Mouse (Mus musculus): Measurements from ENCODE around the gene Ptgdr2. TPM values are rescaled to one million over a fixed set of nuclear protein-coding genes. Genes with fewer than 3 reads are reported as not detected.

Ptgdr2 gene
- polyA plus RNA-seq, 1 experiment from 2014 or later = 0.13 TPM

GRCm38 (mm10) chr19:10959085-10959977, 22.4 kb downstream of the Ptgdr2 start:
- ATAC-seq = peak; percentile 72
- H3K27ac ChIP-seq (ENCODE audit: low read length) = no peak overlapping the region
- H3K4me3 ChIP-seq (replicated peaks; ENCODE audit: low read length) = no peak overlapping the region
- no peak overlapping the region for H3K4me2 ChIP-seq (ENCODE audit: low read length)
- H3K36me3 ChIP-seq (ENCODE audit: control insufficient read depth, insufficient read depth) = no peaks in the 10 kb centered on the region
- H3K4me1 ChIP-seq (replicated peaks; ENCODE audit: control insufficient read depth, insufficient read depth, low read length) = no peaks in the 10 kb centered on the region; the same call in 1 of the 2 replicates
- H3K9me3 ChIP-seq (ENCODE audit: control insufficient read depth, low read length) = no peaks in the 10 kb centered on the region
- no peaks in the 10 kb centered on the region for H3K27me3 ChIP-seq (replicated peaks; ENCODE audit: control insufficient read depth, insufficient read depth, low read length)
- no peak overlapping the region for H3K9ac ChIP-seq (replicated peaks; ENCODE audit: low read depth, low read length)
- 33% methylated on average over 11 of the region's 11 CpGs for WGBS

GRCm38 (mm10) chr19:10959978-10960346, 23.0 kb downstream of the Ptgdr2 start:
- no peak overlapping the region for H3K27ac ChIP-seq (ENCODE audit: low read length)
- H3K36me3 ChIP-seq (ENCODE audit: control insufficient read depth, insufficient read depth) = no peaks in the 10 kb centered on the region
- H3K9ac ChIP-seq (replicated peaks; ENCODE audit: low read depth, low read length) = no peak overlapping the region
- no peaks in the 10 kb centered on the region; the same call in 1 of the 2 replicates for H3K4me1 ChIP-seq (replicated peaks; ENCODE audit: control insufficient read depth, insufficient read depth, low read length)
- no peak overlapping the region for H3K4me3 ChIP-seq (replicated peaks; ENCODE audit: low read length)
- no peak overlapping the region for H3K4me2 ChIP-seq (ENCODE audit: low read length)
- no peaks in the 10 kb centered on the region for H3K9me3 ChIP-seq (ENCODE audit: control insufficient read depth, low read length)
- no peaks in the 10 kb centered on the region for H3K27me3 ChIP-seq (replicated peaks; ENCODE audit: control insufficient read depth, insufficient read depth, low read length)
- 49% methylated on average over 12 of the region's 12 CpGs for WGBS
- no peak for ATAC-seq

- 92% methylated on average over 7 of the region's 7 CpGs for WGBS
- H3K9me3 ChIP-seq (ENCODE audit: control insufficient read depth, low read length) = no peaks in the 10 kb centered on the region
- ATAC-seq = no peak
- no peak overlapping the region for H3K27ac ChIP-seq (ENCODE audit: low read length)
- no peaks in the 10 kb centered on the region for H3K27me3 ChIP-seq (replicated peaks; ENCODE audit: control insufficient read depth, insufficient read depth, low read length)
- no peaks in the 10 kb centered on the region for H3K4me1 ChIP-seq (replicated peaks; ENCODE audit: control insufficient read depth, insufficient read depth, low read length)
- H3K4me3 ChIP-seq (replicated peaks; ENCODE audit: low read length) = no peak overlapping the region
- H3K9ac ChIP-seq (replicated peaks; ENCODE audit: low read depth, low read length) = no peak overlapping the region
- no peaks in the 10 kb centered on the region for H3K36me3 ChIP-seq (ENCODE audit: control insufficient read depth, insufficient read depth)
- no peak overlapping the region for H3K4me2 ChIP-seq (ENCODE audit: low read length)
These were observed 28.8 kb downstream of the Ptgdr2 start for GRCm38 (mm10) chr19:10965721-10966120.

GRCm38 (mm10) chr19:10968578-10968977, 31.6 kb downstream of the Ptgdr2 start:
- peaks cover 8% of the 10 kb centered on the region; the same call in 1 of the 2 replicates for H3K9me3 ChIP-seq (ENCODE audit: control insufficient read depth, low read length)
- ATAC-seq = no peak
- no peaks in the 10 kb centered on the region for H3K27me3 ChIP-seq (replicated peaks; ENCODE audit: control insufficient read depth, insufficient read depth, low read length)
- H3K4me1 ChIP-seq (replicated peaks; ENCODE audit: control insufficient read depth, insufficient read depth, low read length) = no peaks in the 10 kb centered on the region
- WGBS = 95% methylated on average over 7 of the region's 7 CpGs
- no peaks in the 10 kb centered on the region for H3K36me3 ChIP-seq (ENCODE audit: control insufficient read depth, insufficient read depth)
- no peak overlapping the region for H3K27ac ChIP-seq (ENCODE audit: low read length)
- no peak overlapping the region for H3K4me2 ChIP-seq (ENCODE audit: low read length)
- no peak overlapping the region for H3K9ac ChIP-seq (replicated peaks; ENCODE audit: low read depth, low read length)
- no peak overlapping the region for H3K4me3 ChIP-seq (replicated peaks; ENCODE audit: low read length)

- Histone ChIP-seq H3K36me3 (ENCODE audit: control insufficient read depth, insufficient read depth) (no peaks in the 10 kb centered on the region), H3K4me3 (replicated peaks; ENCODE audit: low read length) (no peak overlapping the region), H3K9me3 (ENCODE audit: control insufficient read depth, low read length) (peaks cover 8% of the 10 kb centered on the region; the same call in 1 of the 2 replicates), H3K27ac (ENCODE audit: low read length) (no peak overlapping the region), H3K4me2 (ENCODE audit: low read length) (no peak overlapping the region), H3K4me1 (replicated peaks; ENCODE audit: control insufficient read depth, insufficient read depth, low read length) (no peaks in the 10 kb centered on the region), H3K9ac (replicated peaks; ENCODE audit: low read depth, low read length) (no peak overlapping the region), H3K27me3 (replicated peaks; ENCODE audit: control insufficient read depth, insufficient read depth, low read length) (no peaks in the 10 kb centered on the region)
- WGBS = 74% methylated on average over 3 of the region's 3 CpGs
- no peak for ATAC-seq
These were observed 33.5 kb downstream of the Ptgdr2 start for GRCm38 (mm10) chr19:10970457-10970856.

GRCm38 (mm10) chr19:10972660-10973059, 35.7 kb downstream of the Ptgdr2 start:
- Histone ChIP-seq H3K9ac (replicated peaks; ENCODE audit: low read depth, low read length) (no peak overlapping the region), H3K9me3 (ENCODE audit: control insufficient read depth, low read length) (peaks cover 8% of the 10 kb centered on the region; the same call in 1 of the 2 replicates), H3K36me3 (ENCODE audit: control insufficient read depth, insufficient read depth) (no peaks in the 10 kb centered on the region), H3K4me2 (ENCODE audit: low read length) (no peak overlapping the region), H3K27me3 (replicated peaks; ENCODE audit: control insufficient read depth, insufficient read depth, low read length) (no peaks in the 10 kb centered on the region), H3K4me1 (replicated peaks; ENCODE audit: control insufficient read depth, insufficient read depth, low read length) (no peaks in the 10 kb centered on the region), H3K27ac (ENCODE audit: low read length) (no peak overlapping the region), H3K4me3 (replicated peaks; ENCODE audit: low read length) (no peak overlapping the region)
- ATAC-seq = no peak
- WGBS = 18% methylated on average over 3 of the region's 3 CpGs

- WGBS = 78% methylated on average over 2 of the region's 2 CpGs
- no peaks in the 10 kb centered on the region for H3K36me3 ChIP-seq (ENCODE audit: control insufficient read depth, insufficient read depth)
- H3K4me1 ChIP-seq (replicated peaks; ENCODE audit: control insufficient read depth, insufficient read depth, low read length) = no peaks in the 10 kb centered on the region
- H3K9ac ChIP-seq (replicated peaks; ENCODE audit: low read depth, low read length) = no peak overlapping the region
- H3K4me2 ChIP-seq (ENCODE audit: low read length) = no peak overlapping the region
- H3K4me3 ChIP-seq (replicated peaks; ENCODE audit: low read length) = no peak overlapping the region
- H3K27me3 ChIP-seq (replicated peaks; ENCODE audit: control insufficient read depth, insufficient read depth, low read length) = no peaks in the 10 kb centered on the region
- no peak overlapping the region for H3K27ac ChIP-seq (ENCODE audit: low read length)
- no peak for ATAC-seq
- H3K9me3 ChIP-seq (ENCODE audit: control insufficient read depth, low read length) = peaks cover 8% of the 10 kb centered on the region; the same call in 1 of the 2 replicates
These were observed 36.2 kb downstream of the Ptgdr2 start for GRCm38 (mm10) chr19:10973187-10973586.

- Histone ChIP-seq H3K9ac (replicated peaks; ENCODE audit: low read depth, low read length) (no peak within 1 kb of the TSS), H3K4me3 (replicated peaks; ENCODE audit: low read length) (no peak within 1 kb of the TSS), H3K4me1 (replicated peaks; ENCODE audit: control insufficient read depth, insufficient read depth, low read length) (no peaks in the 10 kb centered on the region), H3K36me3 (ENCODE audit: control insufficient read depth, insufficient read depth) (no peaks in the 10 kb centered on the region), H3K27me3 (replicated peaks; ENCODE audit: control insufficient read depth, insufficient read depth, low read length) (no peaks in the 10 kb centered on the region), H3K4me2 (ENCODE audit: low read length) (no peak within 1 kb of the TSS), H3K9me3 (ENCODE audit: control insufficient read depth, low read length) (peaks cover 8% of the 10 kb centered on the region; the same call in 1 of the 2 replicates), H3K27ac (ENCODE audit: low read length) (no peak within 1 kb of the TSS)
- ATAC-seq = no peak
- 73% methylated on average over 4 of the region's 4 CpGs for WGBS
These were observed 37.4 kb downstream of the Ptgdr2 start, which contains the start of gene Ms4a10 for GRCm38 (mm10) chr19:10974238-10974865. Ms4a10 (minus strand) TSS chr19:10974670.

- no peaks in the 10 kb centered on the region for H3K36me3 ChIP-seq (ENCODE audit: control insufficient read depth, insufficient read depth)
- H3K27ac ChIP-seq (ENCODE audit: low read length) = no peak overlapping the region
- 0 out of 2 replicates have a peak, but pooled peaks cover 2% of the 10 kb centered on the region for H3K4me1 ChIP-seq (replicated peaks; ENCODE audit: control insufficient read depth, insufficient read depth, low read length)
- H3K9me3 ChIP-seq (ENCODE audit: control insufficient read depth, low read length) = peaks cover 8% of the 10 kb centered on the region; the same call in 1 of the 2 replicates
- H3K4me2 ChIP-seq (ENCODE audit: low read length) = no peak overlapping the region
- H3K4me3 ChIP-seq (replicated peaks; ENCODE audit: low read length) = no peak overlapping the region
- 84% methylated on average over 2 of the region's 2 CpGs for WGBS
- no peak overlapping the region for H3K9ac ChIP-seq (replicated peaks; ENCODE audit: low read depth, low read length)
- no peaks in the 10 kb centered on the region for H3K27me3 ChIP-seq (replicated peaks; ENCODE audit: control insufficient read depth, insufficient read depth, low read length)
- ATAC-seq = no peak
These were observed 38.2 kb downstream of the Ptgdr2 start for GRCm38 (mm10) chr19:10975187-10975586.
